Mouse (Mus musculus) thymus, adult 2 months (tissue): ENCODE data around the gene Zswim7.

Source experiments
- CTCF ChIP-seq: fragments of 200-500 bp; IDR thresholded peaks from 2 replicates; pipeline ENCODE4 v1.5.1; 2012; ENCODE audit warnings: mild to moderate bottlenecking, control low read depth, low read length, moderate library complexity, borderline replicate concordance; ENCODE audit not compliant: control insufficient read depth, poor library complexity, insufficient read depth; ENCODE audit errors: extremely low read depth
- POLR2A ChIP-seq: fragments of 200-500 bp; IDR thresholded peaks from 2 replicates; pipeline ENCODE4 v1.6.1; 2012; ENCODE audit warnings: mild to moderate bottlenecking, low read length, control low read depth, moderate library complexity; ENCODE audit not compliant: control insufficient read depth, poor library complexity, insufficient read depth; ENCODE audit errors: extremely low read depth

DNA sequence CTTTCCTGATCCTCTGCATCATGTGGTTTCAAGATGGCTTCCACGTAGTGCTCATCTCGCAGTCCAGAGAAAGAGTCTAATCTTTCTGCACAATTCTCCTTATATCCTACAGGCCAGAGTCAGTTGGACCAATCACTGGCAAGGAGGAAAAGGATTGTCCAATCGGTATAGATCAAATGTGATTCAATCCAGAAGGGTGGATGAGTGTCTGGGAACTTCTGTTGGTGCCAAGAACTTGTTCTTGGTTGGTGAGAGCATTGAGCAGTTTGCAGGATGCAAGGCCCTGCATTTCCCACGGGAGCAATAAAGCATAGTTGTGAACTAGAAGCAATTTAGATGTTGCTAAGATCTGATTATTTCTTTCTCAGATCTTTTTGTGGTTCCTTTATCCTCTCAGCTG lies 36.7 kb downstream of the Zswim7 start:
- TF ChIP-seq CTCF (no peak), POLR2A (no peak)
